Mouse (Mus musculus) myocyte (in vitro differentiated cells): ENCODE measurements around the gene Kcnk13. TPM values are rescaled to one million over a fixed set of nuclear protein-coding genes. Genes with fewer than 3 reads are reported as not detected.

Experiments used
- H3K27me3 ChIP-seq: one replicate; pipeline ENCODE4 v1.6.1; 2011; ENCODE audit not compliant: control insufficient read depth, insufficient read depth, insufficient read length
- H3K36me3 ChIP-seq: one replicate; pipeline ENCODE4 v1.6.1; 2011; ENCODE audit not compliant: control insufficient read depth, insufficient read depth
- H3K4me2 ChIP-seq: one replicate; pipeline ENCODE4 v1.6.1; 2011; ENCODE audit warnings: low read depth, control low read depth
- H3K4me3 ChIP-seq: one replicate; pipeline ENCODE4 v1.5.1; 2011; ENCODE audit warnings: mild to moderate bottlenecking, control low read depth, moderate library complexity
- H3K79me2 ChIP-seq: one replicate; pipeline ENCODE4 v1.6.1; 2011; ENCODE audit not compliant: control insufficient read depth, insufficient read depth
- H3ac ChIP-seq: one replicate; pipeline ENCODE4 v1.6.1; 2011; ENCODE audit not compliant: control insufficient read depth, insufficient read length
- CEBPB ChIP-seq: IDR thresholded peaks from 2 replicates; pipeline ENCODE4 v1.6.1; 2011; ENCODE audit warnings: mild to moderate bottlenecking, moderate library complexity; ENCODE audit not compliant: poor library complexity, insufficient read depth, severe bottlenecking
- E2F4 ChIP-seq: IDR thresholded peaks from one replicate; pipeline ENCODE4 v1.6.1; 2011; ENCODE audit warnings: mild to moderate bottlenecking, control low read depth, moderate library complexity; ENCODE audit not compliant: insufficient read depth
- MAX ChIP-seq: IDR thresholded peaks from one replicate; pipeline ENCODE4 v1.6.1; 2011; ENCODE audit warnings: low read depth, mild to moderate bottlenecking, control low read depth
- MYOD1 ChIP-seq, 3 experiments: IDR thresholded peaks; one replicate each; pipeline ENCODE4 v1.6.1; 2011; ENCODE audit warnings: control low read depth in 2 of 3, low read depth in 2 of 3, mild to moderate bottlenecking in 2 of 3, moderate library complexity in 1 of 3; ENCODE audit not compliant: insufficient read length in 2 of 3, control insufficient read depth in 1 of 3
- MYOG ChIP-seq, 3 experiments: IDR thresholded peaks; one replicate each; pipeline ENCODE4 v1.6.1; 2011; ENCODE audit warnings: control low read depth in 2 of 3, low read depth in 2 of 3, mild to moderate bottlenecking in 2 of 3; ENCODE audit not compliant: insufficient read length in 2 of 3, control insufficient read depth in 1 of 3, insufficient read depth in 1 of 3
- POLR2A ChIP-seq: IDR thresholded peaks from one replicate; pipeline ENCODE4 v1.6.1; 2011; ENCODE audit warnings: low read depth, mild to moderate bottlenecking, control low read depth, moderate library complexity; ENCODE audit not compliant: insufficient read length
- POLR2AphosphoS2 ChIP-seq: IDR thresholded peaks from one replicate; pipeline ENCODE4 v1.6.1; 2011; ENCODE audit warnings: low read depth, control low read depth; ENCODE audit not compliant: insufficient read length
- REST ChIP-seq: IDR thresholded peaks from one replicate; pipeline ENCODE4 v1.6.1; 2011; ENCODE audit warnings: mild to moderate bottlenecking, control low read depth, moderate library complexity; ENCODE audit not compliant: insufficient read depth, insufficient read length
- SRF ChIP-seq: IDR thresholded peaks from one replicate; pipeline ENCODE4 v1.6.1; 2011; ENCODE audit warnings: low read depth; ENCODE audit not compliant: control insufficient read depth, insufficient read length
- TCF12 ChIP-seq: IDR thresholded peaks from one replicate; pipeline ENCODE4 v1.6.1; 2011; ENCODE audit warnings: mild to moderate bottlenecking, control low read depth; ENCODE audit not compliant: poor library complexity, insufficient read depth, severe bottlenecking
- TCF3 ChIP-seq: IDR thresholded peaks from one replicate; pipeline ENCODE4 v1.6.1; 2011; ENCODE audit warnings: low read depth, control low read depth; ENCODE audit not compliant: insufficient read length
- USF1 ChIP-seq: IDR thresholded peaks from one replicate; pipeline ENCODE4 v1.6.1; 2011; ENCODE audit warnings: low read depth, mild to moderate bottlenecking, control low read depth, moderate library complexity
- polyA plus RNA-seq: library from polyadenylated mRNA; unstranded; fragments of >200 nt; fragmentation: generic; extraction: Trizol; gene quantifications from one replicate; pipeline ENCODE4 v1.2.1, GENCODE M21; 2012; ENCODE audit warnings: missing spikeins

Kcnk13 gene
- polyA plus RNA-seq, 1 experiment = 1.8 TPM

GRCm38 (mm10) chr12:100000381-100000780, 36.1 kb downstream of the Kcnk13 start:
- Histone ChIP-seq H3K4me3 (no peak overlapping the region), H3K27me3 (peaks cover 11% of the 10 kb centered on the region), H3K36me3 (no peaks in the 10 kb centered on the region), H3K79me2 (no peaks in the 10 kb centered on the region), H3ac (no peak overlapping the region), H3K4me2 (no peak overlapping the region)
- TF ChIP-seq TCF3 = no peak
- TF ChIP-seq REST = no peak
- no peak for TF ChIP-seq CEBPB
- no peak for TF ChIP-seq E2F4
- TF ChIP-seq TCF12 = no peak
- no peak for TF ChIP-seq POLR2AphosphoS2
- TF ChIP-seq MAX = no peak

- Histone ChIP-seq H3K4me3 (no peak overlapping the region), H3K27me3 (peaks cover 11% of the 10 kb centered on the region), H3K36me3 (no peaks in the 10 kb centered on the region), H3K4me2 (no peak overlapping the region), H3K79me2 (no peaks in the 10 kb centered on the region), H3ac (no peak overlapping the region)
- TF ChIP-seq POLR2A (no peak), E2F4 (no peak), TCF12 (no peak), REST (no peak), MYOG (IDR thresholded peaks at IDR 0.05; ENCODE audit: control insufficient read depth in 1 of 3, insufficient read depth in 1 of 3, insufficient read length in 2 of 3, low read depth in 2 of 3) (no peak), CEBPB (no peak), MAX (no peak), SRF (no peak), MYOD1 (IDR thresholded peaks at IDR 0.05; ENCODE audit: control insufficient read depth in 1 of 3, insufficient read length in 2 of 3, low read depth in 2 of 3) (no peak), USF1 (no peak), POLR2AphosphoS2 (no peak), TCF3 (no peak)
Observed at GRCm38 (mm10) chr12:100001246-100001645, 36.9 kb downstream of the Kcnk13 start.

GRCm38 (mm10) chr12:100001910-100002309, 37.6 kb downstream of the Kcnk13 start:
- Histone ChIP-seq H3ac (no peak overlapping the region), H3K36me3 (no peaks in the 10 kb centered on the region), H3K27me3 (peaks cover 11% of the 10 kb centered on the region), H3K79me2 (no peaks in the 10 kb centered on the region), H3K4me2 (no peak overlapping the region), H3K4me3 (no peak overlapping the region)
- TF ChIP-seq USF1 (no peak), MYOG (IDR thresholded peaks at IDR 0.05; ENCODE audit: control insufficient read depth in 1 of 3, insufficient read depth in 1 of 3, insufficient read length in 2 of 3, low read depth in 2 of 3) (peak in 1 of 3 experiments; percentile 7)

GRCm38 (mm10) chr12:100002914-100003587, 38.8 kb downstream of the Kcnk13 start:
- peaks cover 11% of the 10 kb centered on the region for H3K27me3 ChIP-seq
- H3K4me2 ChIP-seq = no peak overlapping the region
- H3K79me2 ChIP-seq = no peaks in the 10 kb centered on the region
- TF ChIP-seq E2F4 = no peak
- TF ChIP-seq MAX = no peak
- TF ChIP-seq TCF3 = peak; percentile 75
- no peak for TF ChIP-seq POLR2A
- no peak for TF ChIP-seq CEBPB
- peak in 2 of 3 experiments; percentile 71 to 74 for TF ChIP-seq MYOD1 (IDR thresholded peaks at IDR 0.05; ENCODE audit: control insufficient read depth in 1 of 3, insufficient read length in 2 of 3, low read depth in 2 of 3)
- TF ChIP-seq MYOG (IDR thresholded peaks at IDR 0.05; ENCODE audit: control insufficient read depth in 1 of 3, insufficient read depth in 1 of 3, insufficient read length in 2 of 3, low read depth in 2 of 3) = peak; percentile 19 to 80 (median 63)
- peak; percentile 44 for TF ChIP-seq TCF12
- no peak overlapping the region for H3K4me3 ChIP-seq
- H3K36me3 ChIP-seq = no peaks in the 10 kb centered on the region
- no peak overlapping the region for H3ac ChIP-seq

- Histone ChIP-seq H3K27me3 (peaks cover 10% of the 10 kb centered on the region), H3K36me3 (no peaks in the 10 kb centered on the region), H3K79me2 (no peaks in the 10 kb centered on the region), H3K4me3 (no peak overlapping the region), H3K4me2 (no peak overlapping the region), H3ac (no peak overlapping the region)
- TF ChIP-seq E2F4 = no peak
- no peak for TF ChIP-seq TCF3
- no peak for TF ChIP-seq TCF12
- TF ChIP-seq POLR2AphosphoS2 = no peak
- TF ChIP-seq CEBPB = no peak
Observed at GRCm38 (mm10) chr12:100005285-100005684, 41.0 kb downstream of the Kcnk13 start.
